ENCODE assay signal across 8 mouse cellular contexts in the genomic region with DNA sequence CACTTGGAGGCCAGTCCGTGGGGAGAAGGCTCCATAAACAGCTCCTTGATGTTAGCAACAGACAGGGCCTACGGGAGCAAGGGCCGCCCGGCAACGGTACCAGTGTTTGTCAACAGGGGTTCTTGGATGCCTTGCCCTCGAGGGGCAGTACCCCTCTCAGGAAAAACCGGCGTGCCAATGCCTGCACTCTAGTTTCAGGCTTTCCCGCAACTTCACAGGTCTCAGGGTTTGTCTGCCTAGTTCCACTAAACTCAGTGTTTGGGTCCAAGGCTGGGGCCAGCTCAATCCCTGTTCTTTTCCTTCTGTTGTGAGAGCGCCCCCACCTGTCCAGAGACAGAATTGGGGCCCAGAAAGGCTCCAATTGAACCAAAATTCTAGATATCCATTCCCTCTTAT. TPM values are rescaled to one million over a fixed set of nuclear protein-coding genes. Genes with fewer than 3 reads are reported as not detected.
DNase-seq lines count a peak whose midpoint lies in the region; ATAC-seq and TF ChIP-seq lines count a peak whose summit lies in the region.

No protein-coding gene starts in this region.

- DNase-seq in urinary bladder, adult 18-20 months (ENCODE audit: low spot score in 2 of 2): peak; percentile 67 to 88
- DNase-seq in urinary bladder, adult 2 months (ENCODE audit: low spot score): no peak
- DNase-seq in embryo, embryonic 10 days (ENCODE audit: low spot score): peak; percentile 81
- peak; percentile 73 for DNase-seq in gastrocnemius, postnatal 25 days
- DNase-seq in limb, embryonic 11.5 days (ENCODE audit: low spot score): peak; percentile 81
- DNase-seq in midbrain, embryonic 11.5 days (ENCODE audit: low spot score, missing footprints): peak; percentile 99
- peak; percentile 92 to 93 for DNase-seq in spleen, postnatal 10 days (ENCODE audit: low spot score in 2 of 2)

- 0% methylated on average over 10 of the region's 10 CpGs for WGBS in intestine, postnatal 0 days
- WGBS in limb, embryonic 11.5 days: under 1% methylated on average over 10 of the region's 10 CpGs
- 1% methylated on average over 10 of the region's 10 CpGs for WGBS in midbrain, embryonic 11.5 days

- H3K9me3 ChIP-seq in intestine, postnatal 0 days (ENCODE audit: control insufficient read depth): no peaks in the 10 kb centered on the region
- H3K9me3 ChIP-seq in limb, embryonic 11.5 days (ENCODE audit: control insufficient read depth, low read length): no peaks in the 10 kb centered on the region
- H3K9me3 ChIP-seq in midbrain, embryonic 11.5 days (ENCODE audit: control insufficient read depth, low read length): no peaks in the 10 kb centered on the region

- H3K27ac ChIP-seq in intestine, postnatal 0 days (ENCODE audit: low read depth, low read length): peak overlapping the region; percentile 89
- peak overlapping the region; percentile 71 for H3K27ac ChIP-seq in limb, embryonic 11.5 days (replicated peaks; ENCODE audit: low read depth, low read length)
- H3K27ac ChIP-seq in midbrain, embryonic 11.5 days (ENCODE audit: low read depth, low read length): peak overlapping the region; percentile 49; the same call in 1 of the 2 replicates

- H3K4me3 ChIP-seq in intestine, postnatal 0 days (ENCODE audit: low read depth, low read length): peak overlapping the region; percentile 60
- peak overlapping the region; percentile 78 for H3K4me3 ChIP-seq in limb, embryonic 11.5 days (ENCODE audit: low read depth, low read length)
- H3K4me3 ChIP-seq in midbrain, embryonic 11.5 days (ENCODE audit: low read depth, low read length): peak overlapping the region; percentile 69

- TF ChIP-seq CTCF in intestine, postnatal 0 days (IDR thresholded peaks at IDR 0.05; ENCODE audit: low read depth): peak; percentile 84

- no peaks in the 10 kb centered on the region for H3K4me1 ChIP-seq in intestine, postnatal 0 days (replicated peaks; ENCODE audit: control insufficient read depth, insufficient read depth, low read length)
- H3K4me1 ChIP-seq in limb, embryonic 11.5 days (ENCODE audit: control insufficient read depth, insufficient read depth, low read length): peaks cover 15% of the 10 kb centered on the region
- H3K4me1 ChIP-seq in midbrain, embryonic 11.5 days (ENCODE audit: control insufficient read depth, insufficient read depth, low read length): peaks cover 12% of the 10 kb centered on the region

- H3K27me3 ChIP-seq in intestine, postnatal 0 days (replicated peaks; ENCODE audit: control insufficient read depth, insufficient read depth, low read length): no peaks in the 10 kb centered on the region
- H3K27me3 ChIP-seq in limb, embryonic 11.5 days (ENCODE audit: control insufficient read depth, insufficient read depth, low read length): no peaks in the 10 kb centered on the region
- H3K27me3 ChIP-seq in midbrain, embryonic 11.5 days (ENCODE audit: control insufficient read depth, insufficient read depth, low read length): no peaks in the 10 kb centered on the region

- H3K36me3 ChIP-seq in intestine, postnatal 0 days (ENCODE audit: control insufficient read depth, insufficient read depth): peaks cover 59% of the 10 kb centered on the region
- peaks cover 23% of the 10 kb centered on the region for H3K36me3 ChIP-seq in limb, embryonic 11.5 days (ENCODE audit: control insufficient read depth, insufficient read depth, low read length)
- peaks cover 14% of the 10 kb centered on the region for H3K36me3 ChIP-seq in midbrain, embryonic 11.5 days (ENCODE audit: control insufficient read depth, insufficient read depth, low read length)

- H3K4me2 ChIP-seq in intestine, postnatal 0 days (replicated peaks; ENCODE audit: low read depth): peak overlapping the region; percentile 87
- peak overlapping the region; percentile 83 for H3K4me2 ChIP-seq in limb, embryonic 11.5 days (ENCODE audit: low read depth, severe bottlenecking)
- peak overlapping the region; percentile 61 for H3K4me2 ChIP-seq in midbrain, embryonic 11.5 days

- H3K9ac ChIP-seq in intestine, postnatal 0 days (ENCODE audit: low read depth, low read length): peak overlapping the region; percentile 69
- peak overlapping the region; percentile 61 for H3K9ac ChIP-seq in limb, embryonic 11.5 days (ENCODE audit: low read length)
- H3K9ac ChIP-seq in midbrain, embryonic 11.5 days (ENCODE audit: low read length): peak overlapping the region; percentile 63

- ATAC-seq in intestine, postnatal 0 days: peak; percentile 61
- ATAC-seq in limb, embryonic 11.5 days (ENCODE audit: insufficient number of reproducible peaks, low FRiP score, low TSS enrichment, low read depth): peak; percentile 37
- peak; percentile 60 for ATAC-seq in midbrain, embryonic 11.5 days (ENCODE audit: low FRiP score)

RNA-seq across cellular contexts. Expression of a gene that starts 0.5 kb away (rescaled TPM):
- polyA plus RNA-seq in urinary bladder, adult 2 months (2012; rRNA removed): 91.3 and 136 TPM in 2 replicates
- total RNA-seq in gastrocnemius, postnatal 25 days (2021): 10 to 100 TPM in 1 of 2 experiments, 1 to 10 TPM in 1; 9.4 to 11.6 TPM
- polyA plus RNA-seq in intestine, postnatal 0 days (2015; fragmentation: Nextera tagmentation; extraction: Ambion mirVana): 11.4 and 12.8 TPM in 2 replicates
- polyA plus RNA-seq in limb, embryonic 11.5 days (2014; fragmentation: Nextera tagmentation; extraction: Ambion mirVana): 65.0 and 71.0 TPM in 2 replicates
- polyA plus RNA-seq in midbrain, embryonic 11.5 days (2014; fragmentation: Nextera tagmentation; extraction: Ambion mirVana): 54.1 and 56.3 TPM in 2 replicates

RNA-seq across cellular contexts. Expression of a gene that starts 6.3 kb away (rescaled TPM):
- polyA plus RNA-seq in urinary bladder, adult 2 months (2012; rRNA removed): 44.7 and 48.4 TPM in 2 replicates
- 10 to 100 TPM; 14.2 to 15.7 TPM for total RNA-seq in gastrocnemius, postnatal 25 days (2021)
- 20.4 and 21.7 TPM in 2 replicates for polyA plus RNA-seq in intestine, postnatal 0 days (2015; fragmentation: Nextera tagmentation; extraction: Ambion mirVana)
- polyA plus RNA-seq in limb, embryonic 11.5 days (2014; fragmentation: Nextera tagmentation; extraction: Ambion mirVana): 111 and 114 TPM in 2 replicates
- polyA plus RNA-seq in midbrain, embryonic 11.5 days (2014; fragmentation: Nextera tagmentation; extraction: Ambion mirVana): 84.7 and 88.6 TPM in 2 replicates

RNA-seq across cellular contexts. Expression of a gene that starts 11.4 kb away (rescaled TPM):
- polyA plus RNA-seq in urinary bladder, adult 2 months (2012; rRNA removed): 71.4 and 74.6 TPM in 2 replicates
- 1 to 10 TPM; 8.6 to 9.8 TPM for total RNA-seq in gastrocnemius, postnatal 25 days (2021)
- polyA plus RNA-seq in intestine, postnatal 0 days (2015; fragmentation: Nextera tagmentation; extraction: Ambion mirVana): 27.0 and 27.4 TPM in 2 replicates
- 68.9 and 78.2 TPM in 2 replicates for polyA plus RNA-seq in limb, embryonic 11.5 days (2014; fragmentation: Nextera tagmentation; extraction: Ambion mirVana)
- 49.5 and 58.4 TPM in 2 replicates for polyA plus RNA-seq in midbrain, embryonic 11.5 days (2014; fragmentation: Nextera tagmentation; extraction: Ambion mirVana)

RNA-seq across cellular contexts. Expression of a gene that starts 13.3 kb away (rescaled TPM):
- 78.1 and 81.2 TPM in 2 replicates for polyA plus RNA-seq in urinary bladder, adult 2 months (2012; rRNA removed)
- total RNA-seq in gastrocnemius, postnatal 25 days (2021): 10 to 100 TPM; 70.9 to 80.8 TPM
- 117 TPM in 2 replicates for polyA plus RNA-seq in intestine, postnatal 0 days (2015; fragmentation: Nextera tagmentation; extraction: Ambion mirVana)
- polyA plus RNA-seq in limb, embryonic 11.5 days (2014; fragmentation: Nextera tagmentation; extraction: Ambion mirVana): 111 and 115 TPM in 2 replicates
- 115 and 117 TPM in 2 replicates for polyA plus RNA-seq in midbrain, embryonic 11.5 days (2014; fragmentation: Nextera tagmentation; extraction: Ambion mirVana)

RNA-seq across cellular contexts. Expression of a gene that starts 30.3 kb away (rescaled TPM):
- 110 and 141 TPM in 2 replicates for polyA plus RNA-seq in urinary bladder, adult 2 months (2012; rRNA removed)
- total RNA-seq in gastrocnemius, postnatal 25 days (2021): 1,000 to 10,000 TPM in 1 of 2 experiments, 100 to 1,000 TPM in 1; 872 to 1,009 TPM
- polyA plus RNA-seq in intestine, postnatal 0 days (2015; fragmentation: Nextera tagmentation; extraction: Ambion mirVana): 249 and 255 TPM in 2 replicates
- polyA plus RNA-seq in limb, embryonic 11.5 days (2014; fragmentation: Nextera tagmentation; extraction: Ambion mirVana): 260 and 264 TPM in 2 replicates
- 232 and 274 TPM in 2 replicates for polyA plus RNA-seq in midbrain, embryonic 11.5 days (2014; fragmentation: Nextera tagmentation; extraction: Ambion mirVana)
